Mouse (Mus musculus) neural tube, embryonic 12.5 days (tissue): ENCODE measurements at regions not wholly inside any gene's neighbourhood (a gene's known extent, or its start where the extent isn't known, plus 50 kb on each side); places are given as distances from the start of the nearest gene placed in this dataset.

Source experiments
- ATAC-seq: fragments of 200-750 bp; cut with Nextera tagmentation; 2 replicates; pipeline ENCODE4 v1.8.0; 2017; ENCODE audit warnings: low read depth, mild to moderate bottlenecking, moderate TSS enrichment, moderate library complexity; ENCODE audit not compliant: low FRiP score
- H3K27ac ChIP-seq: fragments of 300-500 bp; sonication (generic); 2 replicates; pipeline ENCODE4 v1.5.1; 2016
- H3K27me3 ChIP-seq: fragments of 300-500 bp; sonication (generic); replicated peaks from 2 replicates; pipeline ENCODE4 v1.6.1; 2016; ENCODE audit warnings: mild to moderate bottlenecking
- H3K36me3 ChIP-seq: fragments of 300-500 bp; sonication (generic); 2 replicates; pipeline ENCODE4 v1.6.1; 2016; ENCODE audit warnings: mild to moderate bottlenecking
- H3K4me1 ChIP-seq: fragments of 300-500 bp; sonication (generic); 2 replicates; pipeline ENCODE4 v1.6.1; 2016
- H3K4me2 ChIP-seq: fragments of 300-500 bp; sonication (generic); replicated peaks from 2 replicates; pipeline ENCODE4 v1.6.1; 2016; ENCODE audit warnings: mild to moderate bottlenecking
- H3K4me3 ChIP-seq: fragments of 300-500 bp; sonication (generic); 2 replicates; pipeline ENCODE4 v1.5.1; 2016
- H3K9ac ChIP-seq: fragments of 300-500 bp; sonication (generic); 2 replicates; pipeline ENCODE4 v1.6.1; 2016; ENCODE audit warnings: mild to moderate bottlenecking
- H3K9me3 ChIP-seq: fragments of 300-500 bp; sonication (generic); 2 replicates; pipeline ENCODE4 v1.6.1; 2016; ENCODE audit warnings: mild to moderate bottlenecking
- WGBS: fragments of 180-500 bp; shearing (Covaris S2); methylation state at CpG from one replicate; pipeline ENCODE4 v1.1.7; 2016; 5-methylcytosine and 5-hydroxymethylcytosine counted together

DNA sequence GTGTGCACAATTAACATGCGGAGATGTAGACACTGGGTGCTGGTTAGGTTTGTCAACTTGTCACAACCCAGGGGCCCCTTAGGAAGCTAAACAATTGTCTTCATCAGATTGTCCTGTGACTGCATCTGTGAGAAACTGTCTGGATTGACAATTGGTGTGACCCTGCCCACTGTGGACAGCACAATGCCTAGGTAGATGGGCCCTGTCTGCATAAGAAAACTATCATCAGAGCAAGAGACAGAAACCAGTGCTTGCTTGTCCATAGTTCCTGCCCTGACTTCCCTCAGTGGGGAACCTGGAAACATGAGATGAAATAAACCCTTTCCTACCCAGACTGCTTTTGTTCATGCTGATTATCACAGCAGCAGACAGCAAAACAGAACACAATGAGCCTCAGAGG, 63.5 kb upstream of the Tyw5 start:
- no peak for ATAC-seq
- Histone ChIP-seq H3K27me3 (no peaks in the 10 kb centered on the region), H3K36me3 (no peaks in the 10 kb centered on the region), H3K27ac (no peak overlapping the region), H3K9ac (no peak overlapping the region), H3K4me3 (no peak overlapping the region), H3K4me1 (no peaks in the 10 kb centered on the region), H3K9me3 (no peaks in the 10 kb centered on the region), H3K4me2 (no peak overlapping the region)
- 82% methylated on average over 1 of the region's 1 CpGs for WGBS

DNA sequence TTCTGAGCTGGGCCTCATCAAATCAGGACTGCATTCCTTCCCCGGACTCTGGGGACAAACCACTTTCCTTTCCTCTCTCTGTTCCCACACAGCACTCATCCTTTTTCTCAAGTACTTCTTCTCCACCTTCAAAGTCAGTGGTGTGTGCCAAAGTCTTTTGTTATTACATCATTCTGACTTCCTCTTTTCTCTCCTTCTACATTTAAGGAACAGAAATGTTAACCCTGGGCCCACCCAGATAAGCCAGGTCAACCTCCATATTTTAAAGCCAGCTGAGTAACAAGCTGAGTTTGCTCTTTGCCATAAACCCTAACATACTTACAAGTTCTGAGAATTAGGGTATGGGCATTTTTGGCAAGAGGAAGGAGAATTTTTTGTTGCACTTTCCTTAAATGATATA, 65.3 kb upstream of the Tyw5 start:
- Histone ChIP-seq H3K9me3 (no peaks in the 10 kb centered on the region), H3K4me3 (no peak overlapping the region), H3K9ac (no peak overlapping the region), H3K27ac (no peak overlapping the region), H3K27me3 (no peaks in the 10 kb centered on the region), H3K4me2 (no peak overlapping the region), H3K4me1 (no peaks in the 10 kb centered on the region), H3K36me3 (no peaks in the 10 kb centered on the region)
- 82% methylated on average over 1 of the region's 1 CpGs for WGBS
- ATAC-seq = no peak

DNA sequence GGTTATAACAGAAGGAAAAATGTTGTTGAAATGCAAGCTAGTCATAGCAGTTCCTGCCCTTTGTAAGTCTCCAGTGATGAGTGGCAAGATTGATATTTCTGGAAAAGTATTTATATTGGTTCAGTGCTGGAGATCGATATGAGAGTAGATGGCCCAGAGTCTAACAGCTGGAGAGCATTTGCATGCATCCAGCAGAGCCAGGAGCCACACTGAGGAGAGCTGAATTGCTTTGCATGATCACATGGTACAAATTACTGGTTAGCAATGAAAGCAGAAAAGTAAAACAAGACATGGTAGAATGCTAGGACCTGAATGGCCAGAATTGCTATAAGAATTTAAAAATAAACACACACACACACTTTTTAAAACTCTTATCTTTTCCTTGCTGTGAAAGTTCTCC, 70.8 kb upstream of the Tyw5 start:
- H3K4me1 ChIP-seq = no peaks in the 10 kb centered on the region
- no peak for ATAC-seq
- no peaks in the 10 kb centered on the region for H3K27me3 ChIP-seq
- H3K9me3 ChIP-seq = no peaks in the 10 kb centered on the region
- no peak overlapping the region for H3K4me3 ChIP-seq
- no peaks in the 10 kb centered on the region for H3K36me3 ChIP-seq
- no peak overlapping the region for H3K9ac ChIP-seq
- no peak overlapping the region for H3K27ac ChIP-seq
- no peak overlapping the region for H3K4me2 ChIP-seq
- WGBS = 52% methylated on average over 1 of the region's 1 CpGs

DNA sequence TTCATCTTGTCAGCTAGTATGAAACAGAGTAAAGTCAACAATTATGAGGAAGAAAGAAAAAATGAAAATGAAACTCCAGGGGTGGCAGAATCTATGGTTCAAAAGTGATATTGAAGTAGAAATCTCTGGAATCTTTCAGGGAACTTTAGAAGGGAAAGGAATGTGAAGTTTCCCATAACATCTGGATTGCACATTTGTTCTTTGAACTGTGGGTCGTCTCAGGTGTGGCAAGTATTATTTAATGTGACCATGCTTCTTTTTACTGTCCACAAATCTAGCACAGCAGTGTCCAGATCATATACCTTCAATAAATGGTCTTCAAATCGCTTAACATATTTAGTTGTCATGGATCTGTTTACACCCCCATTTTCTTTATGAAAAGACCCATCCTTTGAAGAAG, 71.2 kb upstream of the Tyw5 start:
- ATAC-seq = no peak
- H3K9ac ChIP-seq = no peak overlapping the region
- no peak overlapping the region for H3K27ac ChIP-seq
- no peak overlapping the region for H3K4me3 ChIP-seq
- H3K4me1 ChIP-seq = no peaks in the 10 kb centered on the region
- no peaks in the 10 kb centered on the region for H3K36me3 ChIP-seq
- no peaks in the 10 kb centered on the region for H3K27me3 ChIP-seq
- WGBS = 73% methylated on average over 2 of the region's 2 CpGs
- no peak overlapping the region for H3K4me2 ChIP-seq
- no peaks in the 10 kb centered on the region for H3K9me3 ChIP-seq

DNA sequence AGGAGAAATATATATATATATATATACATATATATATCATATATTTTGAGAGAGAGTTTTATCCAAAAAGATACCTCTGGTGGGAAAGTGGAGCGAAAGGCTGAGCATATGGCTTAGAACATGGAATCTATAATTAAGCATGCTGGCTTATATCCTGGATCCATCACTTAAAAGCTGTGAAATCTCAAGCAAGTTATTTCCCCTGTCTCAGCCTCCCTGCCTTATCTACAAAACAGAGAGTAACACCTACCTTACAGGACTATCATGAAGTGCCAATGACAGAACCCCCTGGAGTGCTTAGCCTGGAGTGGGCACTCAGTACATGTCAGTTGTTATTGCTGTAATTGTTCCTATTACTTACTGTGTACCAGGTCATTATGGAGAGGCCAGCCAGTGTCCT, 71.9 kb upstream of the Tyw5 start:
- no peaks in the 10 kb centered on the region for H3K27me3 ChIP-seq
- H3K9me3 ChIP-seq = no peaks in the 10 kb centered on the region
- H3K36me3 ChIP-seq = no peaks in the 10 kb centered on the region
- H3K9ac ChIP-seq = no peak overlapping the region
- H3K4me2 ChIP-seq = no peak overlapping the region
- no peak overlapping the region for H3K27ac ChIP-seq
- H3K4me1 ChIP-seq = no peaks in the 10 kb centered on the region
- ATAC-seq = no peak
- 91% methylated on average over 1 of the region's 1 CpGs for WGBS
- no peak overlapping the region for H3K4me3 ChIP-seq

DNA sequence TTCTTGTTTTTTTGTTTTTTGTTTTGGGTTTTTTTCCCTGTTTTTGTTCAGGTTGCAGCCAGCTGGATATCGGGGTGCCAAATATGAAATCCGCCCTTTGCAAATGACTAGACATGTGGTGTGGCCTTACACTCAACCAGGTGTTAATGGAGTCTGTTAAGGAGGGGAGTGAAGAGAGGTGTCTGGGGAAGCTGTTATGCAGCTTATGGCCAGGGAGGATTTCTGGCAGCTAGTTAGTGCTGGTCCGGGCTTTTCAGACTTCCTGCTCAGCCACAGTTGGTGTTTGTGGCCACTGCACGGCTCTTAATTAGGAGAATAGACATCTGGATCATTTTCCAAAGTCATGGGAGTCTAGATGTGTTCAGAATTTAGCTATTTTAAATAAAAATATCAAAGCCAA, 72.7 kb upstream of the Tyw5 start:
- WGBS = 73% methylated on average over 4 of the region's 4 CpGs
- Histone ChIP-seq H3K4me2 (no peak overlapping the region), H3K9me3 (no peaks in the 10 kb centered on the region), H3K4me3 (no peak overlapping the region), H3K9ac (no peak overlapping the region), H3K4me1 (no peaks in the 10 kb centered on the region), H3K27me3 (no peaks in the 10 kb centered on the region), H3K36me3 (no peaks in the 10 kb centered on the region), H3K27ac (no peak overlapping the region)
- no peak for ATAC-seq

DNA sequence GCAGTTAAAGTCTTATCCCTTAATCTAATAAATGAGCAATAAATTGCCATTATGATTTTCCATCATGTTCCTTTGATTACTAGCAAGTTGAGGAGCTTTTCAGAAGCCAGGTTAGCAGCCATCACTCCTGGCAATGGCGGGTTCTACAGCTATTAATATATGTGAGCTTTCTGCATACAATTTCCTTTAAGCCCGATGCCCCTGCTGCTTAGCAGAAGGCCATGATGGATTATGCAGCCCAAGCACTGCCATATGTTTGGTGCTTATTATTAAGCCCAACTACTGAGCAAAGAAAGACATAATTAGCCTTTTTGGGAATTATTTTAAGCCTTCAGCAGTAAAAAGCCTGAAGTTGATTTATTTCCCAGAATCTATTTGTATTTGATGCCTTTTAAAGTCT, 82.3 kb upstream of the Tyw5 start:
- WGBS = 63% methylated on average over 2 of the region's 2 CpGs
- Histone ChIP-seq H3K4me2 (no peak overlapping the region), H3K9me3 (no peaks in the 10 kb centered on the region), H3K27me3 (no peaks in the 10 kb centered on the region), H3K9ac (no peak overlapping the region), H3K27ac (no peak overlapping the region), H3K4me3 (no peak overlapping the region), H3K4me1 (no peaks in the 10 kb centered on the region), H3K36me3 (no peaks in the 10 kb centered on the region)
- ATAC-seq = no peak

DNA sequence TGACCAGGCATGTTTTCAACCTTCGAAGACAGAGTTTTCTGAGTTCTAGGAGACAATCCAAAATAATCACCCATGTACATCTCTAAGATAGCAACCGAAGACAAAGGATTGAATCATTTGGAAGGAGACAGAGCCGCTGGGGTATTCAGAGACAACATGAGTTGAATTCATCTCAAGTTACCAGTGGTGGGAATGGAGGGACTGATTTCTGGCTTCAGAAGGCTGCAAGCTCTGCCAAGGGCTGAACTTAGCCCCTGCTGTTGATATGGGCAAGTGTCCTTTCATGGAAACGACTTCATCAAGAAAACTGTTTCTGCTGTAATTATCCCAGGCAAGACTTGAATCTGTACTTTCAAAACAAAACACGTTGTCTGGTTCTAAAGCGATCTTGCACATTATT, 82.7 kb upstream of the Tyw5 start:
- Histone ChIP-seq H3K4me1 (no peaks in the 10 kb centered on the region), H3K27ac (no peak overlapping the region), H3K4me2 (no peak overlapping the region), H3K9ac (no peak overlapping the region), H3K27me3 (no peaks in the 10 kb centered on the region), H3K9me3 (no peaks in the 10 kb centered on the region), H3K36me3 (no peaks in the 10 kb centered on the region), H3K4me3 (no peak overlapping the region)
- 85% methylated on average over 6 of the region's 6 CpGs for WGBS
- ATAC-seq = no peak

DNA sequence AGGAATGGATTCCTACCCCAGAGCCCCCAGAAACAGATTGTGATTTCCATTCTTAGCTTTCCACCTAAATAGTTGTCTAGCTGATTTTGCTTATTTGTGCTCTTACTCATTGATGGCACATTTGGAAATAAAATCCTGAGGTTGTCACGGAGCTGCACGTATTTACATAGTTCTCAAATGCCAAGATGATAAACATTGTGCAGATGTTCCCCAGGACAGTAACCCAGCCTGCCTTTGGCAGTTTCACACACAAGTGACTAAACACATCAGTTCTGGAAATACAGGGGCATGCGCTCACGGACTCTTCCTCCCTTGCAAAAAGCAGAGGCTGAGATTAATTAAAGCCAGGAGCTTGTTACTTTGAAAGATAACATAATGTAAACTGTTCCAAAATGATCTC, 83.1 kb upstream of the Tyw5 start:
- no peak overlapping the region for H3K9ac ChIP-seq
- H3K9me3 ChIP-seq = no peaks in the 10 kb centered on the region
- no peak for ATAC-seq
- 84% methylated on average over 4 of the region's 4 CpGs for WGBS
- H3K27me3 ChIP-seq = no peaks in the 10 kb centered on the region
- no peaks in the 10 kb centered on the region for H3K4me1 ChIP-seq
- no peaks in the 10 kb centered on the region for H3K36me3 ChIP-seq
- H3K4me3 ChIP-seq = no peak overlapping the region
- no peak overlapping the region for H3K27ac ChIP-seq
- no peak overlapping the region for H3K4me2 ChIP-seq

DNA sequence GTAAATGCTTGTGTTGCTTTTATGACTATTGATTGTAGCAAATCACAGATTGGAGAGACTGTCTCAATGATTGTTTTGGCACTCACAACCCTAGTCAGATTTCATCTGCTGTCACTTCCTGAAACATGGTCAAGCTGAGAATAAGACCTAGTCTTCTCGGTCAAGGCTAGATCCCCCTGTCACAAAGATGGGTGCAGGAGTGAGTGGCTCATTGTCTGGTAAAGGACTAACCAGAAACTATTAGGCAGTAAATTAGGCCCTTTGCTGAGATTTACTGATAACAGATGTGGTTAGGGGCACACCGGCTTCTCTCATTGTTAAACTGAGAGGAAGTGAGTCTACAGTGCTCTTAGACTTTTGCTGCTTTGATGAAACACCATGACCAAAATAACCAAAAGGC, 85.8 kb upstream of the Tyw5 start:
- Histone ChIP-seq H3K4me2 (no peak overlapping the region), H3K4me1 (no peaks in the 10 kb centered on the region), H3K9me3 (no peaks in the 10 kb centered on the region), H3K9ac (no peak overlapping the region), H3K36me3 (no peaks in the 10 kb centered on the region), H3K27me3 (no peaks in the 10 kb centered on the region), H3K4me3 (no peak overlapping the region), H3K27ac (no peak overlapping the region)
- 70% methylated on average over 2 of the region's 2 CpGs for WGBS
- ATAC-seq = no peak

DNA sequence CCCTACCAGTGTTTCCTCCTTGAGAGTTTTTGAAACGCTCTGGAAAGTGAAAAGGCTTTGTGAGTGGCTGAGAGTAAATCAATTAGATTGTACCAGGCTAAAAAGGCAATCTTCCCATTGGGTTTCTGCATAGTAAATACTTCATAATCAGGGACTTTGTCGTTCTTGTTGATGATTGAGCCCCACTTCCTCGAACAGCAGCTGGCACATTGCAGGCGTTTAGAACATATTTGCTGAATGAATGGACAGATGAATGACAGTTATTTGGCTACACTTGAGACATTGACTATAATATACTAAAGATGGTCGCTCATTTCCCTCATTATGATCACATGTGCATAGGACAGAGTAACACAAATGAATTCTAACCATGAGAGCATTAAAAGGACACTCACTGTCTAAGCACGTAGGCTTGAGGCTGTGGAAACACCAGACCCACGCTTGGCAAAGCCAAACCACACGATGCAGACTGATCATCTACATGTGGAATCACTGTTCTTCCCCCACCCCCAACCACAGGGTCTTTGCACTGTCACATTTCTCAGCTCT, 90.7 kb upstream of the Tyw5 start:
- H3K36me3 ChIP-seq = no peaks in the 10 kb centered on the region
- WGBS = 76% methylated on average over 8 of the region's 8 CpGs
- no peaks in the 10 kb centered on the region for H3K9me3 ChIP-seq
- no peak for ATAC-seq
- H3K4me1 ChIP-seq = no peaks in the 10 kb centered on the region
- no peak overlapping the region for H3K27ac ChIP-seq
- no peak overlapping the region for H3K9ac ChIP-seq
- no peak overlapping the region for H3K4me3 ChIP-seq
- no peaks in the 10 kb centered on the region for H3K27me3 ChIP-seq
- H3K4me2 ChIP-seq = no peak overlapping the region

DNA sequence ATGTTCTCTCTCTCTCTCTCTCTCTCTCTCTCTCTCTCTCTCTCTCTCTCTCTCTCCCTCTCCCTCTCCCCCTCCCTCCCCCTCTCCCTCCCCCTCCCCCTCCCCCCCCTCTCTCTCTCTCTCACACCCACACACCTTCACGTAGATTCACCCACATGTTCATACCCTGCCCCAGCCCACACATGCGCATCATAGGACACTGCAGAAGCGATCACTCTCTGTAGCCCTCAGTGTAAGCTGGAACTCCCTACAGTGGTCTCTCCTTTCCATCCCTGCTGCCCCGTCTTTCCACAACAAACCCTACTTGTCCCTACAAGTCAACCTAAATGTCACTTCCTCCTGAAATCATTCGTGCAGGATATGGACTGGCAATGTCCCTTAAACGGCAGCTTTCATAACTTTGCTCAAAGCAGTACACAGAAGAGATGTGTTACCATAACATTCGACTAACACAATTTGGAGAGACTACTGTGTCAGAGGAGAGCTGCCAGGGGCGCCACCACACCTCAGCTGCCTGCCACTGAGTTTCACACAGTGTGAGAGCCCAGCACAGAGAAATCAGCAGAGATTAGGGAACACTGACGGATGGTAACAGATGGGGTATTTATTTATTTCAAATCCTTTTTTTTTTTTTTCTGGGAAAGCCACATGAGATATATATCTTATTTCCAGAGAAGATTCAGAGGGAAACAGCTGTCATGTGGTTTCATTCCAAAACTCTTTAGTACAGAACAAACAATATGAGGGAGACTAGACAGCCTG, 103.6 kb upstream of the Tyw5 start:
- Histone ChIP-seq H3K36me3 (no peaks in the 10 kb centered on the region), H3K27ac (no peak overlapping the region), H3K9me3 (no peaks in the 10 kb centered on the region), H3K4me3 (no peak overlapping the region), H3K4me2 (no peak overlapping the region), H3K27me3 (no peaks in the 10 kb centered on the region), H3K4me1 (no peaks in the 10 kb centered on the region), H3K9ac (no peak overlapping the region)
- WGBS = 83% methylated on average over 9 of the region's 9 CpGs
- ATAC-seq = no peak

DNA sequence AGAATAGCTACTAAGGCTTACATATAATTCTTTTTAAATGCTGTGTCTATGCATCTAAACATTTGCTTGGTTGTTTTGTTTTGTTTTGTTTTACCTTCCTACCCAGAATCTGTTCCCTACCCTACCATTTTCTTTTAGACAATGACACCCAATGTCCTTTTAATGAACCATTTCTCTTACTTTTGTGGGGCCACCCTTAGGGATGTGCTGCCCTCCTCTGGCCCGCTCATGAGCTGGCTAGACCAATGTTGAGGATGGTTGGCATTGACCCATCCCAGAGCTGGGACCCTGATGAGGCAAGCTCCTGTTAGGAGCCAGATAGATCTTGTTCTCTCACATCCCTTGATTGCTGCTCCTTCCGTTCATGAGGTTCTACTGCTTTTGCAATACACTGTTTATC, 105.0 kb upstream of the Tyw5 start:
- WGBS = 91% methylated on average over 2 of the region's 2 CpGs
- H3K36me3 ChIP-seq = no peaks in the 10 kb centered on the region
- H3K4me3 ChIP-seq = no peak overlapping the region
- no peaks in the 10 kb centered on the region for H3K27me3 ChIP-seq
- H3K4me1 ChIP-seq = no peaks in the 10 kb centered on the region
- ATAC-seq = no peak
- H3K9ac ChIP-seq = no peak overlapping the region
- no peak overlapping the region for H3K4me2 ChIP-seq
- no peak overlapping the region for H3K27ac ChIP-seq
- H3K9me3 ChIP-seq = no peaks in the 10 kb centered on the region
